Mouse (Mus musculus): ENCODE data around the gene Washc3. TPM values are rescaled to one million over a fixed set of nuclear protein-coding genes. Genes with fewer than 3 reads are reported as not detected.

The Washc3 gene
- polyA plus RNA-seq (2012; rRNA removed): 9.9 and 10.2 TPM in 2 replicates

DNA sequence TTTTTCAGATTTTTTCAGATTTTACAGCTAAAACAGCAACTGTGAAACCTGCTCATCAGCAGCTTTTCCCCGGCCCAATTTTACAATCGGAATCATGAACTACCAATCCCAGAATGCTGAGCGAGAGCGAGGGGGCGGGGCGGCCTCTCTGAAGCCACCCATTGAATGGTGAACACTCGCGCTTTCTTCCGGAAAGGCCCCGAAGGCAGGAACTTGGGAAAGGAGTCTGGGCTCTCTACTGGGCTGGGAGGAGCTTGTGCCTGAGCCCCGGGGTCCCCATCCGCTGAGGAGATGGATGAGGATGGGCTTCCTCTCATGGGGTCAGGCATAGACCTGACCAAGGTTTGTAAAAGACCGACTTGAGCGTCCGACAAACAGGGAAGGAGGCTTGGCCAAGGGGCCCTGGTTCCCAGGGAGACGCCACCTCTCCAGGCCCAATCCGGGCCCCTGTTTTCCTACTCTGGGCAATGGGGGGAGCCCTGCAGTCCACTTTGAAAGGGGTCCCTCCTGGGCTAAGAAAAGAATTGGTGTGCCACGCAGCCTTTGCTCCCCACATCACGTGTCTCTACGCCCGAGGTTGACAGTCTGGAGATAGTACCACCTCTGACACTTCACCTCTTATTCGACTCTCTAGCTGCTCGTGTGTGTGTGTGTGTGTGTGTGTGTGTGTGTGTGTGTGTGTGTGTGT, at the start of gene Washc3:
TSS of gene Washc3 (plus strand) at position 143 of the 688 bp plus-strand sequence.

Other genes with a start within 250 kb of the Washc3 start
- not detected in 2 replicates for gene Pmch, start 110.0 kb upstream of the Washc3 start, polyA plus RNA-seq (2012; rRNA removed)
- gene Parpbp, start 54.2 kb upstream of the Washc3 start, polyA plus RNA-seq (2012; rRNA removed): 0.57 and 0.72 TPM in 2 replicates
- 2.3 and 2.4 TPM in 2 replicates for gene Nup37, start 54.1 kb upstream of the Washc3 start, polyA plus RNA-seq (2012; rRNA removed)
- gene Dram1, start 178.0 kb downstream of the Washc3 start, polyA plus RNA-seq (2012; rRNA removed): 5.4 and 6.7 TPM in 2 replicates
- 7.1 and 8.7 TPM in 2 replicates for gene Gnptab, start 178.0 kb downstream of the Washc3 start, polyA plus RNA-seq (2012; rRNA removed)

All from colon, adult 2 months (tissue).